Mouse (Mus musculus) forebrain, embryonic 13.5 days (tissue): ENCODE data around the gene Sh3kbp1. TPM values are rescaled to one million over a fixed set of nuclear protein-coding genes. Genes with fewer than 3 reads are reported as not detected.

Experiments used
- ATAC-seq: fragments of 200-750 bp; cut with Nextera tagmentation; 2 replicates; pipeline ENCODE4 v1.8.0; 2017
- H3K27ac ChIP-seq: fragments of 300-500 bp; sonication (generic); 2 replicates; pipeline ENCODE4 v1.5.1; 2015; ENCODE audit warnings: inconsistent platforms, mild to moderate bottlenecking, moderate library complexity
- H3K27me3 ChIP-seq: fragments of 300-500 bp; sonication (generic); 2 replicates; pipeline ENCODE4 v1.6.1; 2015; ENCODE audit warnings: mild to moderate bottlenecking, inconsistent platforms
- H3K36me3 ChIP-seq: fragments of 300-500 bp; sonication (generic); 2 replicates; pipeline ENCODE4 v1.6.1; 2015; ENCODE audit warnings: mild to moderate bottlenecking, inconsistent platforms; ENCODE audit not compliant: poor library complexity, severe bottlenecking
- H3K4me1 ChIP-seq: fragments of 300-500 bp; sonication (generic); 2 replicates; pipeline ENCODE4 v1.6.1; 2015; ENCODE audit warnings: inconsistent platforms
- H3K4me2 ChIP-seq: fragments of 300-500 bp; sonication (generic); 2 replicates; pipeline ENCODE4 v1.6.1; 2015; ENCODE audit warnings: inconsistent platforms, mild to moderate bottlenecking, moderate library complexity
- H3K4me3 ChIP-seq: fragments of 300-500 bp; sonication (generic); 2 replicates; pipeline ENCODE4 v1.5.1; 2015; ENCODE audit warnings: mild to moderate bottlenecking, inconsistent platforms
- H3K9ac ChIP-seq: fragments of 300-500 bp; sonication (generic); 2 replicates; pipeline ENCODE4 v1.6.1; 2015; ENCODE audit warnings: mild to moderate bottlenecking, inconsistent platforms
- H3K9me3 ChIP-seq: fragments of 300-500 bp; sonication (generic); replicated peaks from 2 replicates; pipeline ENCODE4 v1.6.1; 2016; ENCODE audit warnings: inconsistent platforms
- whole genome bisulfite sequencing: fragments of 180-500 bp; shearing (Covaris S2); methylation state at CpG from one replicate; pipeline ENCODE4 v1.1.7; 2015; 5-methylcytosine and 5-hydroxymethylcytosine counted together
- polyA plus RNA-seq: library from polyadenylated mRNA; unstranded; fragments of >200 nt; fragmentation: Nextera tagmentation; extraction: Ambion mirVana; gene quantifications from 2 replicates; pipeline ENCODE4 v1.2.1, GENCODE M21; 2015

The Sh3kbp1 gene
- polyA plus RNA-seq, 1 experiment from 2014 or later, result 33.4 TPM

DNA sequence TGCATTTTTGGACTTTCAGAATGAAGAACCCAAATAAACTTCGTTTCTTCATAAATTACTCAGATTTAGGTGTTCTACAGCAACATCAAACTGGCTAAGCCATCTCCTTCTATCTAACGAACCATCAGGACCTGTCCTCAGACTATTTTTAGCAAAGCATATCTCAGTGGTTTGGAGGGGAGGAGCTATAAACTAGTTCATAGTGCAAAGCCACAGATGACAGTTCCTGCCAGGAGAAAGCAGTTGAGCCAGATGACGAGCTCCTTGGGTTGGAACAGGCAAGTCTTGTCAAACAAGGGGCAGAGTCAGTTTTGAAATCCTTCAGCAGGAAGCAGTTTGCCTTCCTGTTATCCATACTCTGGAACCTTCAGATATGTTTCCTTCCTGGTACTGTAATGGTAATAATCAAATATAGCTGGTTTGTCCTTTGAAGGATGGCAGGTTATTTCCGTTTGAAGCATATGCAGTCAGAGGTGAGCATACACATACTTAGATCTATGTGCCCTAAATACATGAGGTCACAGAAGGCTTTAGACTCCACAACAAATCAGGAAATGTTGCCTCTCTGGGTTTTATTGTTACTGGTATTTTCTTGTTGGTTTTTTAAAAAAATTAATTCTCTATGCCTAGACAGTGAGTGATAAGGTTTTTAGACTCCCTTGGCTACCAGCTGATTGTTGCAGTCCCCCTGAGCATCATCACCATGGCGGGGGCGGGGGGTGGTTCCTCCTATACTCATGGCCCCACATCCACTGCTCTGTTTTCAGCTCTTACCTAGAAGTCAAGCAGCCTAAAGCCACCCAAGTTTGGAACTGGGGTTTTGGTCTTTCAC, 282.6 kb downstream of the Sh3kbp1 start:
- H3K4me3 ChIP-seq, result no peak overlapping the region
- H3K36me3 ChIP-seq, result no peaks in the 10 kb centered on the region
- H3K27me3 ChIP-seq, result peaks cover 22% of the 10 kb centered on the region; the same call in 1 of the 2 replicates
- no peaks in the 10 kb centered on the region for H3K9me3 ChIP-seq
- 78% methylated on average over 6 of the region's 6 CpGs for WGBS
- no peak overlapping the region for H3K9ac ChIP-seq
- no peak for ATAC-seq
- H3K4me1 ChIP-seq, result no peaks in the 10 kb centered on the region
- H3K4me2 ChIP-seq, result no peak overlapping the region
- H3K27ac ChIP-seq, result no peak overlapping the region

DNA sequence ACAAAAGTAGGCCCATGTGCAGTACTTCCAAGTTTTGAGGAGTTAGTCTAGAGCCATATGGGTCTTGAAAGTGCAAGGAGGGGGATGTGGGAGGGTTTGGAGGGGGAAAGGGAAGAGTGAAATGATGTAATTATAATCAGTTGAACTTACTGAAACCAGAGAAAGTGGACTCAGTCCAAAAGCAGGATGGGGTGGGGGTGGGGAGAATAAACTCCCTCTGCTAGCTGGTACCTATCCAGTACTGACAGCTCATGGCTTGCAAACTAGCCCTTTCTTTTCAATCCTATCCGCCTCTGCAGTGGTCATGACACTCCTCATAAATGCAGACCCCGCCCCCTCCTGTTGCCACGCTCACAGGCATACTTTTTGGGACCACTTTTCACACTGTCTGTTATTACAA, 283.5 kb downstream of the Sh3kbp1 start:
- H3K9me3 ChIP-seq, result no peaks in the 10 kb centered on the region
- H3K27me3 ChIP-seq, result peaks cover 14% of the 10 kb centered on the region; the same call in 1 of the 2 replicates
- WGBS, result 69% methylated on average over 3 of the region's 3 CpGs
- H3K27ac ChIP-seq, result no peak overlapping the region
- H3K4me3 ChIP-seq, result no peak overlapping the region
- no peak overlapping the region for H3K4me2 ChIP-seq
- no peaks in the 10 kb centered on the region for H3K4me1 ChIP-seq
- peak; percentile 59; the same call in 1 of the 2 replicates for ATAC-seq
- no peaks in the 10 kb centered on the region for H3K36me3 ChIP-seq
- H3K9ac ChIP-seq, result no peak overlapping the region

DNA sequence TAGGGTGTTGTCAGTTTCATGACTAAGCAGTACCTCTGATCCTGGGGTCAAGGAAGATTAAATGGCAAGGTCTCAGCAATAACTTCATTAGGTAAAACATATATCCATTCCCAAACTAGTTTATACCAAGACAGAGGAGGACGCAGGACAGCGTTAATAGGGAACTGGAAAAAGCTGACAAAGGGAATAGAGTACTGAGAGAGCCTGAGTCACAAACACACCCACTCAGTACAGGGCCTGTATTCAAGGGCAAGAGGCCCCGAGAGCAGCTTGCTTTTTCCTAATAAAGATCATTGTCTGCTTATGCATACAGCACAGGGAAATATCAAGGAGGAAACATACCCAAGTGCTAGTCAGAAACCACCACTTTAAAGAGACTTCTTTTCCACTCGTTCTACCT, 284.5 kb downstream of the Sh3kbp1 start:
- H3K27ac ChIP-seq, result no peak overlapping the region
- WGBS, result 84% methylated on average over 4 of the region's 4 CpGs
- no peak overlapping the region for H3K4me3 ChIP-seq
- H3K4me1 ChIP-seq, result no peaks in the 10 kb centered on the region
- H3K9ac ChIP-seq, result no peak overlapping the region
- H3K36me3 ChIP-seq, result no peaks in the 10 kb centered on the region
- no peaks in the 10 kb centered on the region for H3K9me3 ChIP-seq
- H3K4me2 ChIP-seq, result no peak overlapping the region
- peaks cover 10% of the 10 kb centered on the region; the same call in 1 of the 2 replicates for H3K27me3 ChIP-seq
- ATAC-seq, result no peak

DNA sequence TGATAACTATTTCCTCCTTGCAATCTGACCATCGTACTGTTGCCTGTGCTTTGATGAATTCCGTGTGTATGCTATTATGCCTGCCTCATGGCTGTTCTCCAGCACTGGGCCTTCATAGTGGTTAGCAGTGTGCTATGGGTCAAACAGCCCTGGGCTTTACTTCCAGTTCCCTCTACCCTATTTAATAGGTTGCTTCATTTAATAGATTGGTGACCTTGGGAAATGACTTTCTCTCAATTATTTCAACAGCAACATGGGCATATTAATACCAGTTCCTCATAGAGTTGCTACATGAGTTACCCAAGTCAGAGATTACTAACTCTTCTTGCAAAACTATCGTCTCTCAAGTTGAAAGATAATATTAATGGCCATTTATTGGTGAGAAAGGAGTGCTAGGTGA, 285.0 kb downstream of the Sh3kbp1 start:
- 73% methylated on average over 3 of the region's 3 CpGs for WGBS

DNA sequence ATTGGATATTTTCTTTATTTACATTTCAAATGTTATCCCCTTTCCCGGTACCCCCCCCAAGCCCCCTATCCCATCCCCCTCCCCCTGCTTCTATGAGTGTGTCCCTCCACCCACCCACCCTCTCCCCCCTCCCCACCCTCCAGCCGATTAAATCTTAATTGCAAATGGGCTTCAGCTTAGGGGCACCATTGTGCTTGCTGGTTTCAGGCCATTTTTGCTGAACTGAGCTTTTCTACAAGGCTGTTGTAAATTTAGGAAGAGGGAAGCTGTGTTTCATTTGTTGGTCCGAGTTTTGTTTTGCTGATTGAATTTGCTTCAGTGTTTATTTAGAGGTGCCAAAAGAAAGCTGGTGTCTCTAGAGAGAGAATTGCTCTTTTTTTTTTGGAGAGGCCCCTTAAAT, 286.4 kb downstream of the Sh3kbp1 start:
- no peaks in the 10 kb centered on the region for H3K9me3 ChIP-seq
- H3K4me1 ChIP-seq, result no peaks in the 10 kb centered on the region
- no peak overlapping the region for H3K9ac ChIP-seq
- WGBS, result 43% methylated on average over 3 of the region's 3 CpGs
- no peak for ATAC-seq
- H3K27ac ChIP-seq, result no peak overlapping the region
- peaks cover 7% of the 10 kb centered on the region; the same call in 1 of the 2 replicates for H3K27me3 ChIP-seq
- H3K4me2 ChIP-seq, result no peak overlapping the region
- no peak overlapping the region for H3K4me3 ChIP-seq
- H3K36me3 ChIP-seq, result no peaks in the 10 kb centered on the region

More for the DNA sequence above, 285.0 kb downstream of the Sh3kbp1 start:
- Histone ChIP-seq H3K36me3 (no peaks in the 10 kb centered on the region), H3K27me3 (peaks cover 10% of the 10 kb centered on the region; the same call in 1 of the 2 replicates), H3K9me3 (no peaks in the 10 kb centered on the region), H3K27ac (no peak overlapping the region), H3K4me2 (no peak overlapping the region), H3K4me1 (no peaks in the 10 kb centered on the region), H3K9ac (no peak overlapping the region), H3K4me3 (no peak overlapping the region)
- ATAC-seq, result no peak

DNA sequence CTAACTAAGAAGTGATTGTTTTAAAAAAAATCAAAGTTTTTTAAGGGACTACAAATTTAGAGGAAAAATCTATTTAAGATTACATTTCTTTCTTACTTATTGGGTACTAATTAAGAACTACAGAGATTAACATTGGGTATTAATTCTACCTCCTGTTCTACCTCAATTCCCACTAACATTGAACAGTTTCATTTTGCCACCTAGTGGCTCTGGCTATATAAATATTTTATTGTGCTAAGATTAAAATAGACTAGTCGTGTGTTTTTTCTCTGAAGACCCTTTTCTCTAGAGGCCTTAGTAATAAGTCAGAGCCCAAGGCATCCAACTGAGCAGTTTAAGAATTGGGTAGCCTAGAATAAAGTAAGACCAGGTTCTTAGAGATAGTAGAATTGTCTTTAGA, 288.1 kb downstream of the Sh3kbp1 start:
- no peak for ATAC-seq
- H3K27me3 ChIP-seq, result peaks cover 10% of the 10 kb centered on the region; the same call in 1 of the 2 replicates
- 52% methylated on average over 1 of the region's 1 CpGs for WGBS
- no peaks in the 10 kb centered on the region for H3K9me3 ChIP-seq
- H3K4me3 ChIP-seq, result no peak overlapping the region
- H3K9ac ChIP-seq, result no peak overlapping the region
- no peaks in the 10 kb centered on the region for H3K36me3 ChIP-seq
- H3K27ac ChIP-seq, result no peak overlapping the region
- H3K4me2 ChIP-seq, result no peak overlapping the region
- no peaks in the 10 kb centered on the region for H3K4me1 ChIP-seq

DNA sequence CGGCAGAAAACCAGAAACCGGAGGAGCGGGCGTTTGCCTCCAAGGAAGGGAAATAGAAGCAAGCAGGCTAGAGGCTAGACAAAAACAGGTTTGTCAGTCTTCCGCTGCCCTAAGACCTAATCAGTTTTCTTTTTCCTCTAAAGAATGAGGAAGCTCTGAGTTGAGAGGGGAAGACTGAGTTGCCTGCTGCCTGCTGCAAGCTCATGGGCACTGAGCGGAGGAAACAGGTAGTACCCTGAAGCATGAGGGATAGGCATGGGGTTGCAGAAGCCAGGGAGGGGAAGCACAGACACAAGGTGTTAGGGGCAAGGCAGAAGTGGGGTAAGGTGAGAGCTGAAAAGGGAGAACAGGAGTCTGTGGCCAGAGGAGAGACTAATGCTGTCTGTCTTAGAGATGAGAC, 297.7 kb downstream of the Sh3kbp1 start:
- H3K4me3 ChIP-seq, result no peak overlapping the region
- no peaks in the 10 kb centered on the region for H3K9me3 ChIP-seq
- no peaks in the 10 kb centered on the region for H3K4me1 ChIP-seq
- H3K4me2 ChIP-seq, result no peak overlapping the region
- no peaks in the 10 kb centered on the region for H3K36me3 ChIP-seq
- peaks cover 6% of the 10 kb centered on the region; the same call in 1 of the 2 replicates for H3K27me3 ChIP-seq
- H3K27ac ChIP-seq, result no peak overlapping the region
- ATAC-seq, result no peak
- H3K9ac ChIP-seq, result no peak overlapping the region
- 90% methylated on average over 6 of the region's 6 CpGs for WGBS

DNA sequence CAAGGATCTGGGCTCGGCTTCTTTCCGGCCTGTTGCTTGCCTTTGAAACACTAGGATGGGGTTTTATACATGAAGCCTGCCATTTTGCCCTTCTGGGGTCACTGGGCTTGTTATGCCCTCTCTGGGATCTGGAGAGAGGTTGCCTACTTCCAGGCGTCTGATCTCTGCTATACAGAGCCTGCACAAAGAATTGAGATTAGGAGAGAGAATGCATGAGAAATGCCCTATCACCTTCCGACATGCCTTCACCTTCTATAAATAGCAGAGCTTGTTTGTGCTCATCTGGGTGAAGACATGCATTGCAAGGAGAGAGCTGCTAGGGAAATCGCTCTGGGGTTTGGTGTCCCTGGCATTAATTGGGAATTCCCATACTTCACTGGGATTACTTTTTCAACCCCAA, 301.1 kb downstream of the Sh3kbp1 start:
- ATAC-seq, result no peak
- Histone ChIP-seq H3K9ac (no peak overlapping the region), H3K4me3 (no peak overlapping the region), H3K4me1 (no peaks in the 10 kb centered on the region), H3K27ac (no peak overlapping the region), H3K36me3 (no peaks in the 10 kb centered on the region), H3K27me3 (peaks cover 9% of the 10 kb centered on the region; the same call in 1 of the 2 replicates), H3K4me2 (no peak overlapping the region), H3K9me3 (no peaks in the 10 kb centered on the region)
- 68% methylated on average over 5 of the region's 5 CpGs for WGBS

DNA sequence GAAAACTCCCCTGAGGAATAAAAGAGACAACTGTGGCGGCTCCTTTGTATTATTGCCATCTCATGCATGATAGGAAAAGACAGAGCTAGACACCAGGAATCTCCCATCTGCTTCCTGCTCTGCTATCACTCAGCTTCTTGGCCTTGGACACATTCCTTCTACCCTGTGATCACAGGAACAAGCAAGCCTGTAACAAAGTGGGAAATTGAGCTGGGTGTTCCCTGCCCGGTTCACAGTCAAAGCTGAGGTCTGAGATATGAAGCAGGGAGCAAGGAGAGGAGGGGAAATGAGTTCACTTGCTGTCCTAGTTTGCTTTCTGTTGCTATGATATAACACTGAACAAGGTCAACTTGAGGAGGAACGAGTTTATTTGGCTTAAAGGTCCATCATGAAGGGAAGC, 301.8 kb downstream of the Sh3kbp1 start:
- Histone ChIP-seq H3K4me2 (no peak overlapping the region), H3K27ac (no peak overlapping the region), H3K36me3 (no peaks in the 10 kb centered on the region), H3K4me1 (no peaks in the 10 kb centered on the region), H3K27me3 (peaks cover 9% of the 10 kb centered on the region; the same call in 1 of the 2 replicates), H3K9me3 (no peaks in the 10 kb centered on the region), H3K4me3 (no peak overlapping the region), H3K9ac (no peak overlapping the region)
- no peak for ATAC-seq
- WGBS, result 78% methylated on average over 3 of the region's 3 CpGs

DNA sequence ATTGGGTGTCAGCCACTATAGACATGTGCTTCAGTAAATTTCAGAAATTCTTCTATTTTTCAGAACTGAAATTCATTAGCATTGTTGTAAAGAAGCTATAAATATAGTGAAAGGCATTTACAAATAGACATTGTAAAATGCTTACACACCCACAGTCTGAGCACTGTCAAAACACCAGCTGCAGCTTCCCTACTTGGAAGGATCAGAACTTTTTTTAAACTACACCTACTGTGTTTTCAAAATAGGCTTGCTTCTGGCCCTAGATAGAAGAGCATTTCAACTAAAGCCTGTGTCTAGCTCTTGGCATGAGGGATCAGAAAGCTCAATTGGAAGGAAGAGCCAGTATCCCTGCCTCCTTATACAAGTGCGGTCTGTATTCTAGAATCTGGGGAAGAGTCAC, 305.0 kb downstream of the Sh3kbp1 start:
- H3K27ac ChIP-seq, result no peak overlapping the region
- H3K9ac ChIP-seq, result no peak overlapping the region
- H3K4me1 ChIP-seq, result no peaks in the 10 kb centered on the region
- H3K4me3 ChIP-seq, result no peak overlapping the region
- no peak overlapping the region for H3K4me2 ChIP-seq
- WGBS, result 92% methylated on average over 1 of the region's 1 CpGs
- peaks cover 9% of the 10 kb centered on the region; the same call in 1 of the 2 replicates for H3K27me3 ChIP-seq
- no peaks in the 10 kb centered on the region for H3K9me3 ChIP-seq
- H3K36me3 ChIP-seq, result no peaks in the 10 kb centered on the region
- no peak for ATAC-seq

DNA sequence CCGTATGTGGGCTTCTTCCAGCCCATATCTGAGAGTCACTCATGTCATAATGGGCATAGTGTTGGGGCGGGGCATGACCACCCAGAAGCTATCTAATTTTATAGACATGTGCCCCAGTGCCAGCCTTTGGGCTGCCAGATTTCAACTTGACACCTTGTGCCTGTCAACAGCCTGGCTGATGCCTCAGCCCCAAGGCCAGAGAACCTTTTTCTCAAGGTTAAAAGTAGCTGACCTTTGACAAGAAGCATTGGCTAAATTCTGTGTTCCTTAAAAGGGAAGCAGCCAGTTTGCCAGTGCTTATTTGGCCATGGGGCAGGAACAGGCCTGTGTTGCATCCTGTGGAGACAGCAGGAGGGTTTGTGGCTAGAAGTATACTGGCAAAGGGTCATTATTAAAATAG, 315.5 kb downstream of the Sh3kbp1 start:
- no peak overlapping the region for H3K9ac ChIP-seq
- no peaks in the 10 kb centered on the region for H3K4me1 ChIP-seq
- ATAC-seq, result no peak
- no peaks in the 10 kb centered on the region for H3K9me3 ChIP-seq
- no peak overlapping the region for H3K27ac ChIP-seq
- H3K4me2 ChIP-seq, result no peak overlapping the region
- no peaks in the 10 kb centered on the region for H3K36me3 ChIP-seq
- H3K4me3 ChIP-seq, result no peak overlapping the region
- WGBS, result 84% methylated on average over 2 of the region's 2 CpGs
- H3K27me3 ChIP-seq, result no peaks in the 10 kb centered on the region

DNA sequence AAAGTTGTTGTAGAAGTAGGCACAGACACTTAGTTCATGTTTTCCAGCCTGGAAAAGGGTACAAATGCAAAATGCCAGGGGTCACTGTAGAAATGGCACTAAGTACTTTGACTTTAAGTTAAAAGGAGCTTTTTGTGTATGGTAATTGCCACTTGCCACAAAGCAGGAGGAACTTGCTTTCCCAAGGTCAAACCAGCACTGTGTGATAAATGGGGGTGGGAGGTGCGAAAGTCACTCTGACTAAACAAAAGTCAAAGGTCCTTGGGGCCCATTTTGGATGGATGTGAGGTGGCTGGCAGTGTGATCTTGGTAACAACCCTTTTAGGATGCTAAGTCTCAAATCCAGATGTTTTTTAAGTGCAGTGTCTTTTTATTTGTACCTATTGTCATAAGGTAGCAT, 316.5 kb downstream of the Sh3kbp1 start:
- Histone ChIP-seq H3K4me3 (no peak overlapping the region), H3K27ac (no peak overlapping the region), H3K36me3 (no peaks in the 10 kb centered on the region), H3K4me1 (no peaks in the 10 kb centered on the region), H3K4me2 (no peak overlapping the region), H3K9me3 (no peaks in the 10 kb centered on the region), H3K9ac (no peak overlapping the region), H3K27me3 (no peaks in the 10 kb centered on the region)
- WGBS, result 90% methylated on average over 1 of the region's 1 CpGs
- ATAC-seq, result no peak
